Mouse (Mus musculus): ENCODE measurements around the gene Gm14597. TPM values are rescaled to one million over a fixed set of nuclear protein-coding genes. Genes with fewer than 3 reads are reported as not detected.

The Gm14597 gene
- not detected for polyA plus RNA-seq (2014; fragmentation: Illumina TruSeq; extraction: RNeasy Lipid Tissue Mini Kit (QIAGEN cat#74804); ENCODE audit: insufficient read depth, low read depth, low replicate concordance)

DNA sequence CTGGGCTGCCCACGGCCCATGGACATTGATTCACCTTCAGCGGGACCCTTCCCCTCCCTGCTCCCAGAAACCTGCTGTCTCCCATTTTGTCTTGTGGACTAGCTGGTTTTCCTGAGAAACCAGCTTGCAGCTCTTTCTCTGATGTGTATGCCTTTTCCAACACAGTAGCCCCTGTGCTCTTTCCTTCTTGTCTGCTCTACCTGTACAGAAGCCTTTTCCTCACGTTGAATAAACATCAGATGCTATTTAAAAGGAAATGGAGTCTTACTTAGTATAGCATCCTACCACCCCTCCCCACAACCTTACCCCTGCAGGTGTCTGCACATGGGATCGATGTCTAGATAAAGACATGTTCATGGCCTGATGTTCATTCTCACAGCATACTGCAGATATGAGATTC is at the start of gene Gm14597:
TSS of gene Gm14597 (minus strand) at position 101 of the 400 bp plus-strand sequence.

DNA sequence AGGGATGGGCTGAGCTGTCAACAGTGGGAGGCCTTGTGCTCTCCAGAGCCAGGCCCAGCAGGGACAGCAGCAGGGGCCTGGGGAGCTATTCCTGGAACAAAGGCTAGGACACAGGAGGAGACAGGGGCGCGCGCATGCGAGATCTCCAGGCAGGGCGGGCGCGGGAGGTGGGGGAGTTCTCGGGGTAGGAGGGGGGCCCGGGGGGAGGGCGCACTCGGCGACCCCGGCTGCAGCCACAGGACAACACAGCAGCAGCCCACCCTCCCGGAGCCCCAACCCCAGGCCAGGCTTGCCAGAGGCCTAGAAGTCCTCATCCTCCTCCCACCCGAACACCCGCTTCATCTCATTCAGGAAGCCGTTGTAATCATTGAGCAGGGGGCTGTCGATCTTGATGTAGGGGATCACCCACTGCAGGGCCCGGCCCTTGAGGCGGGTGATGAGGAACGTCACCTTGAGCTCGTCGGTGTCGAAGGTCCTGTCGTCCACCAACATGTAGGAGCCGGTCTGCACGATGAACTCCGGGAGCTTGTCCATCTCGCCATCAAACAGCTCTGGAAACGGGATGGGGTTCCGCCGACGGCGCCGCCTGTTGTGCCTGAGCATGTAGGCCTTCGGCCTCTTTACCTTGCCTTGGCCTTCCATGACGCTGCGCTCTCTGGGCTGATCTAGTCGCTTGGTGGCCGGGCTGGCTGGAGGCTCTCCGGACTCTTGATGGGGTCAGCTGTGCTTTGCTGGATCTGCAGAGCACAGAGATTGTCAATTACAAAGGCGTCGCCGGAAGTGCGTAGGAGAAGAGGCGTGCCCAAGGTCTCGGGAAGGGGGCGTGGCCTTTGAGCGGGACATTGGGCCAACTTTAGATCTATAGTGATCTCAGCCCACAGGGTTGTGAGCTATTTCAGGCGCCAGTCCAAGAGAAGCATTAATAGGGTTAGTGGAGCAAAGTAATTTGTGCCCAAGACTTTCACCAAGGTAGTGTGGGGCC is 34.5 kb upstream of the Gm14597 start, which contains the start of gene Rtl8a:
TSS of gene Rtl8a (minus strand) at position 703 of the 982 bp plus-strand sequence.

DNA sequence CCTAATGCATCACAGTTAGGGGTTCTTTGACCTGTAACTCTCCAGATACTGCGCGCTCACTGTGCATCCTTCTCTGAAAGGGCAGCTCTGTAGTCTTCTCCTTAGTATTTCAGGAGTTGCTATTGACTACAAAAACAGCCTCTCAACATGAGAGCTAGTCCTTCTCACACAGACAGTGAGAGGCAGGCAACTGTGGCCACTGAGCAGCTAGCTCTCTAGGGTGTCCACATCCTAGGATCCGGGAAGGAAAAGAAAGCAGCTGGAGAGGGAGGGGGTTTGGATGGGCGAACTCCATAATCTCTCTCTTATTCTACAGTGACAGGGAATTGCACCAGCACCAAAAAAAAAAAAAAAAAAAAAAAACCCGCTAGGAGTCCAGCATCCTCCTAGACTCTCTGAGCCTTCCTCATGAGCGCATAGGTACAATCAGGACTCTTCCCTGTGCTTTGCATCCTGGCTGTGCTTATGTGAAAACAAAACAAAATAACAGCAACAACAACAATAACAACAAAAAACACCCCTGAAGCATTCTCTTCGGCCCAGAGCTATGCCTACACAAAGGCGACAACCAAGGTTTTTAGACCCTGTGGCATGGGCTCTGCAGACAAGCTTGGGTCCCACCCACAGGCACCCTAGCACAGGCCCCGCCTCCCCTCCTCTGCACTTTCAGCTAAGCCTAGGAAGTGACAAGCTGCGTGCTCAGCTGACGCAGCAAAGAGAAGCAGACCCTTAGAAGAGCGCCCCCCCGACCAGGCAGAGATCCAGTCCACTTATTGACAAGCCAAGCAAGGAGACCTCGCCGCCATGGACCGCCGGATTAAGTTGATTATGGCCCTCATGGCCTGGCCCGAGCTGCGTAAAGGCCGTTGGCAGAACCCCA is 1.3 kb downstream of the Gm14597 start, which contains the start of gene Rtl8c:
TSS of gene Rtl8c (plus strand) at position 791 of the 880 bp plus-strand sequence.

Other genes starting within 250 kb of the Gm14597 start
- gene Mospd1, start 238.5 kb downstream of the Gm14597 start, polyA plus RNA-seq (2014; fragmentation: Illumina TruSeq; extraction: RNeasy Lipid Tissue Mini Kit (QIAGEN cat#74804); ENCODE audit: insufficient read depth, low read depth, low replicate concordance): 10.6 TPM
- gene Etd, start 174.1 kb downstream of the Gm14597 start, polyA plus RNA-seq (2014; fragmentation: Illumina TruSeq; extraction: RNeasy Lipid Tissue Mini Kit (QIAGEN cat#74804); ENCODE audit: insufficient read depth, low read depth, low replicate concordance): not detected
- gene Rtl8c, start 947 bp downstream of the Gm14597 start, polyA plus RNA-seq (2014; fragmentation: Illumina TruSeq; extraction: RNeasy Lipid Tissue Mini Kit (QIAGEN cat#74804); ENCODE audit: insufficient read depth, low read depth, low replicate concordance): 21.4 TPM
- gene Rtl8a, start 34.7 kb upstream of the Gm14597 start, polyA plus RNA-seq (2014; fragmentation: Illumina TruSeq; extraction: RNeasy Lipid Tissue Mini Kit (QIAGEN cat#74804); ENCODE audit: insufficient read depth, low read depth, low replicate concordance): 180 TPM
- 145 TPM for gene Rtl8b, start 61.4 kb upstream of the Gm14597 start, polyA plus RNA-seq (2014; fragmentation: Illumina TruSeq; extraction: RNeasy Lipid Tissue Mini Kit (QIAGEN cat#74804); ENCODE audit: insufficient read depth, low read depth, low replicate concordance)
- 0.17 TPM for gene 4930502E18Rik, start 115.8 kb upstream of the Gm14597 start, polyA plus RNA-seq (2014; fragmentation: Illumina TruSeq; extraction: RNeasy Lipid Tissue Mini Kit (QIAGEN cat#74804); ENCODE audit: insufficient read depth, low read depth, low replicate concordance)
- gene 1700013H16Rik, start 148.9 kb upstream of the Gm14597 start, polyA plus RNA-seq (2014; fragmentation: Illumina TruSeq; extraction: RNeasy Lipid Tissue Mini Kit (QIAGEN cat#74804); ENCODE audit: insufficient read depth, low read depth, low replicate concordance): not detected
- not detected for gene Zfp36l3, start 167.4 kb upstream of the Gm14597 start, polyA plus RNA-seq (2014; fragmentation: Illumina TruSeq; extraction: RNeasy Lipid Tissue Mini Kit (QIAGEN cat#74804); ENCODE audit: insufficient read depth, low read depth, low replicate concordance)
- gene Xlr, start 188.7 kb upstream of the Gm14597 start, polyA plus RNA-seq (2014; fragmentation: Illumina TruSeq; extraction: RNeasy Lipid Tissue Mini Kit (QIAGEN cat#74804); ENCODE audit: insufficient read depth, low read depth, low replicate concordance): 8.0 TPM